Mouse (Mus musculus) gastrocnemius, postnatal 4 days (tissue): ENCODE measurements around the gene Mesp2. TPM values are rescaled to one million over a fixed set of nuclear protein-coding genes. Genes with fewer than 3 reads are reported as not detected.
A peak's percentile ranks its signal among the peaks of the same experiment; 100 is the strongest.

Experiments
- DNase-seq, 2 experiments: peaks; one replicate each; pipeline ENCODE4 v3.0.0; 2021 to 2022; ENCODE audit warnings: low spot score in 2 of 2, mixed read lengths in 2 of 2
- total RNA-seq, 2 experiments: library from RNA; stranded (reverse); gene quantifications; 2 replicates each; pipeline ENCODE4 v1.2.3; 2021

Gene Mesp2
- total RNA-seq, 2 experiments from 2014 or later: 0.18 to 0.37 TPM

- DNase-seq: no peak
Observed at GRCm38 (mm10) chr7:79802037-79802436, 8.5 kb upstream of the Mesp2 start.

DNA sequence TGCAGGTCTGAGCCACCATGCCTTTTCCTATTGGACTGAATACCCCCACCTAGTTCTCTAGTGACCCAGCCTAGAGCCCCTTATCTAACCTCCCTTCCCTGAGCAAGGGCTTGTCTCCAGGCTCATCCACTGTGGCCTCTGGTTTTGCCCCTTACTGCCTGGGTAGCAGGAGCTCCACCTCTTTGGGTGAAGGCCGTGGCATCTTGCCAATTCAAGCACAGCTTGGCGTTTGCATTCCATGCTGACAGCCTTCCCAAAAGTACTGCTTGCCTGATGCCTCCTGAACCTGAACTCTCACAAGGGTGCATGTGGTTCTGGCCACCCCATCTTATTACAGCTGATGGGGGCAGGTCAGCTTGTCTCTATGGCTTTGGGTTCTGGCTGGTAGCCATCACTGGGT lies 6.6 kb upstream of the Mesp2 start:
- no peak for DNase-seq

DNA sequence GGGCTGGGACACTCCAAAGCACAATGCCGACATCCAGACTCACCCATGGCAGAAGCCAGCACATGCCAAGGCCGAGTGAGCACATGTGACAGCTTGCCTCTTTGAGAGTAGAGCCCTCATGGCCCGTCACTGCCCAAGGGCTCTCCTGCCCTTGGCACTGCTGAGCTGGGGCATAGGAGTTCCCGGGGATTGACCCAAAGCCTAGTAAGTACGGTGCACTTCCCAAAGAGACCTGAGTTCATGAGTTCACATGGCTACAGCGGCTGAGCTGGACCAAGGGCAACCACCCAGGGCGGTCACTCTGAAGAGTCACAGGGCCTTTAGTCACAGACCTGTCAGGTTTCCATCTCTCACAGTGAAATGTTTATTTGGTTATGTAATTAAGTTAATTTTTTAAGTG lies 2.0 kb upstream of the Mesp2 start:
- no peak for DNase-seq

- DNase-seq: no peak
Observed at GRCm38 (mm10) chr7:79813409-79813808, 2.9 kb downstream of the Mesp2 start.

GRCm38 (mm10) chr7:79818321-79818720 lies 7.8 kb downstream of the Mesp2 start:
- no peak for DNase-seq

DNA sequence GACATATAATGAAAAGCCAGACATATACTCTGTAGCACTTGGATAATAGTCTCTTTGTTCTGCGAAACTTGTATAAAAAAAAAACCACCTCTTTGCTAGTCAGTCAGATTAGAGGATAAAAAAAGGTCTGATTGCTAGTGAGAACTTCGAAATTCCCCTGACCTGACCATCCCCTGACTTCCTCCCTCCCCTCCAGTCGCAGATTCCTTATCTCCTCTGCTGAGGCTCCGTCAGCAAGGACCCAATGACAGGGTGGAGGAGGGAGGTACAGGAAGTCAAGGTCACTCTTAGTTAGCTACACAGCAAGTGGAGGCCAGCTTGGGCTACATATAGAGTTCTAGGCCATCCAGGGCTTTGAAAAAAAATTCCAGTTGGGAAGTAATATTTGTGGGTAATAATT lies 9.0 kb downstream of the Mesp2 start:
- DNase-seq: no peak

- DNase-seq: no peak
Observed at GRCm38 (mm10) chr7:79819996-79820395, 9.5 kb downstream of the Mesp2 start.

DNA sequence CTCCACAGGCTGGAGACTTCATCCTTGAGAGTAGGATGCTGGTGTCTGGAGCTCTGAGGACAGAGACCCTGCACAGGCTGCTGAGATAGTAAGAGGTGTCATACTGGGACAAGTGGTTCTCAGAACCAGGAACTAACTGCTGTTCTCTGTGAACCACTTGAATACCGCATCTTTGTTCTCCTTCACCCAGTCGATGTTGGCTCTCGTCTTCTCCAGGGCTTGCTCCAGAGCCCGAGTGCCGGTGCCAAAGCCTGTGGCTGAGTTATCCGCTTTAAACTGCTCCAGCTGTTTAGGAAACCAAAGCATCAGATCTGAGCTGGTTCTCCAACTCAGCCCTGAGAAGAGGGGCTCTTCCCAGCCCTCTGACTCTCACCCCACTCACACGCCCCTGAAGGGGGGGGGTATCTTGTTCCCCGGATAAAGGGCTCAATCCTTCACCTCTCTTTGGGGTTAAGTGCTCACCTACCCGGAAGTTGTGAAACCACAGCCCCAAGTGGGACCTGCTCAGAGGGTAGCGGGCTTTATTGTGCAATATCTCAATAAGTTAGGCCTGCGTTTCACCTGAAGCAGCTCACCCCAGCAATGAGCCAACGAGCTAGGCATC lies 11.7 kb downstream of the Mesp2 start:
- DNase-seq: no peak

- no peak for DNase-seq
Observed at GRCm38 (mm10) chr7:79828341-79828740, 17.8 kb downstream of the Mesp2 start.

- DNase-seq: no peak
Observed at GRCm38 (mm10) chr7:79831145-79831544, 20.6 kb downstream of the Mesp2 start.

DNA sequence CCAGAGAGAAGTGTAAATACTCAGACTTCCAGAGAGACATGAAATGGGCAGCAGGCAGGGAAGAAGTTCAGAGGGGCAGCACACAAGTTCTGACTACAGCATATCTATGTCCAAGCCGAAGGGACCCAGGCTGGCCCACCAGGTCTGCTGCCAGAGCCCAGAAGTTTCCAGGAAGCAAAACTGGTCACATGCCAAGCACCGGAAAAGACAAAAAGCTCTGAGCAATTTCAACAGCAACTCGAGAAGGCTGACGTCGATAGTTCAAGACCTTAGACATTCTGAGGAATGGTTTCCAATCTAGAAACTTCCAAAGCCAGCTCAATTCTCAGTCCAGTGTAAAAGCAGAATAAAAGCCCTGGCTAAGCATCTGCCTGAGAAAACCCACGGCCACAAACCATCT lies 21.1 kb downstream of the Mesp2 start:
- peak in 1 of 2 experiments; percentile 35 for DNase-seq

DNA sequence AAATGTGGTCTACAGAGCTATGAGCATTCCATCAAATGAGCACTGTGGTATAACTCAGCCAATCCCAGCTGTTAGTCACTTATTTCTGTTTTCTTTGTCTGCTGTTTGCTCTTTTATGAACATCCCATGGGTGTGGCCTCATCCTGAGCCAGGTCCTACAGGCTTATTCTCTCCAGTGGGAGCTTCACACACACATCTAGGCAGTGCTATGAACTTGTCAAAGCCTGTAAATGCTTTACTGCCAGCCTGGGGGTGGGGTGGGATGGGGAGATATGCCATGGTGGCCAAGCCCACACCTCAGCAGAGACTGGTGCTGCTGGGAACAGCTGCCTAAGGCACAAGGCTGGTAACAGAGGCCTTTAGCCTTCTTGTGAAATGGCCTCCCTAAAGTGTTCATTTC lies 22.5 kb downstream of the Mesp2 start:
- no peak for DNase-seq

DNA sequence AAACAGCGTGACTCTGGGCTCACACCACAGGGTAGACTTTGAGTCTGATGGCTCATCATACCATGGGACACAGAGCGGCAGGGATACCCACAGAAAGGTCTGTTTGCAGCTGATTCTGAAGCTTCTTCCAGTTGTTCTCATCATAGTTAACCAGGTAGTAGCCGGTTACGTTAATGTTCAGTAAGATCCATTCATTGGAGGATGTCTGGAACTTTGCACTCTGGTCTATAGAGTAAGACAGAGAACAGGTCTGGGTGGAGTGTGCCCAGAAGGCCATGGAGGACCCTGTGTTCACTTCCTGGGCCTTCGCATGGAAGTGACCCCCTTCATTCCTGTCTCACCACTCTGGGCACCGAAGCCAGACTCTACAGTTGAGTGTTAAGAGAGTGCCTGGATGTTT lies 24.7 kb downstream of the Mesp2 start:
- DNase-seq: no peak

- no peak for DNase-seq
Observed at GRCm38 (mm10) chr7:79837247-79837646, 26.7 kb downstream of the Mesp2 start.

- no peak for DNase-seq
Observed at GRCm38 (mm10) chr7:79842163-79842562, 31.6 kb downstream of the Mesp2 start.

DNA sequence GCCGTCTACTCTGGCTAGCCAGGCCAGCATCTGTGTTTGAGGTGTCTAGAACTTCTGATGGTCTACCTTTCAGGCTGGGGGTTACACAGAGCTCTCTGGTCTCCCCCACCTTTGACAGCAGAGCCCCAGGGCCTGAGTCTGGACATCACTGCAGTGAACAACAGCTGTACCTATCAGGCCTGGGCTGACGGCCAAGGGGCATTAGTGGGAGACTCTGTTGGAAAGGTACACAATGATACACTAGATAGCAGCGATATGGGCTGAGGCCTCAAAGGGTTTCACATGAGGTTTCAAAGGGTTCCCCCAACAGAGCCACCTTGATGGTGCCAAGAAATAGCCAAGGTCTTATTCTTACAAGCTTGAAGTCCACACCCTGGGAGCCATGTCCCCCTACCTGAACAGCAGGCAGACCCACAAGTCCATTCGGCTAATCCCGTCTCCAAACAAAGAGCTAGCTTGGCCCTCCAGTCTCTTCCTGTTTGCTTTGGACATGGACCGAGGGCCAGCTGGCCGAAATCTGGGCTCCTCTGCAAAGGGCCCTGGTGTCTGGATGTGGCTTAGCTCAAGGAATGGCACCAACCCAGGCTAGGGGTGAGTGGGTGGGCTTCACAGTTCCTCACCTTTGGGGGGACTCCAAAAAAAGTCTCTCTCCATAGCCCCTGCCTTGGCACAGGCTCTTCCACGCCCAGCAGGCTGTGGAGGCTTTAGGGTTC lies 33.7 kb downstream of the Mesp2 start:
- DNase-seq: no peak

DNA sequence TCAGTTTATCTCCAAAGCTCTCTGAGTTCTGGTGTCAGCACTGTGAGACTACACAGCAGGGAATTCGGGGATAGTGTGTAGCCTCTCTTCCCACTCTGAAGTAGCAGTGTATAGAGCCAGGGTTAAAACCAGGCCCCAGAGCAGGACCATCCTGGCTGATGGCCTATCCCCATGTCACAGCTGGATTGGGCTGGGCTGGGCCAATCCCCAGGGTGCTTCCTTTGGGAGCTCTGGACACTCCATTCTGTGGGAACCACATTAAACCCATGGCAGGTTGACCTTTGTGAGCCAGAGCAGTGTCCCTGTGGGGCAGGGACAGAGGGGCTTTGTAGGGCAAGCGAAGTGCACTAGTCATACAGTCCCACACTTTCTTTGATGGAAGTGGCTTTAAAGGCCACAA lies 35.8 kb downstream of the Mesp2 start:
- DNase-seq: no peak

DNA sequence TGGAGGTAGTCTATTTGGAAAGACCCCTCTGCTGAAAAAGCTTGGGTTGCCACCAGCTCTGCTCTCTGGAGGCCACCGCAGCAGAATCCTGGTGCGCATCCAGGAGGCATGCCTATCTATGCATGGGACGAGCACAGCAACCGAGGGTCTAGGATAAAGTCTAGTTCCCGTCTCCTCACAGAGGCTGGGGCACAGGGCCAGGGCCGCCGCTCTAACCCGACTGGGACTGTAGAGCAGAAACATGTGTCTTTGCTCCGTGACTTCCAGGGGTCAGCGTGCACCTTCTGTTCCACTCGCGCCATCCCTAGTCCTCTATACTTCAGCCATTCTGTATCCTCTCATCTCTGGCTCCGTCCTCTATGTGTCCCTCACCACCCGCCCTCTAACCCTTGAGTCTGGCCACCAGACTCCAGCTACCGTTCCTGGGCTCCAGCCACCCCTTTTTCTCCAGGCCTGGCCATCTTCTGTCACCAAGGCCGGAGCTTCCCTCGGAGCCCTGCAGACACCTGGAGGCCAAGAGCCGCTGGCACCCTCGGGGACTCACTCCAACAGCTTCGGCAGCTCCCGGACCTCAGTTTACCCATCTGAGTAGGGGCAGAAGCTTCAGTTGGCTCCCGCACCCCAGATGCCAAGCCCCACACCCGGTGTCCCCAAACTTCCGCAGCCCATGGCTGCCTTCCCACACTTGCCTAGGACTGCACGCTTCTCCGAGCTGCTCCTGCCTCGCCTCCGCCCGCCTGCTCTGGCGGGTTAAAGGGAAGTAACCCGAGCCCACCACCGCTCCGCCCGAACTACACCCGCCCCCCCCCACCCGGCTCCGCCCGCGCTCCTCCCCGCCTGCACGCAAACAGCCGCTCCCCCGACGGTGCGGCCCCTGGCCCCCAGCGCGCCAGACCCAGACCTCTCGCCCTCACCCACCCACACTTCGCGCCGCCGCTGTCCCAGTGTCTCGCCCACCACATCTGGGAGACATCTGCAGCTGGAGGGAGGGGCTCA lies 37.2 kb downstream of the Mesp2 start:
- DNase-seq: peak; percentile 42 to 63

GRCm38 (mm10) chr7:79856305-79856704 lies 45.8 kb downstream of the Mesp2 start:
- no peak for DNase-seq

DNA sequence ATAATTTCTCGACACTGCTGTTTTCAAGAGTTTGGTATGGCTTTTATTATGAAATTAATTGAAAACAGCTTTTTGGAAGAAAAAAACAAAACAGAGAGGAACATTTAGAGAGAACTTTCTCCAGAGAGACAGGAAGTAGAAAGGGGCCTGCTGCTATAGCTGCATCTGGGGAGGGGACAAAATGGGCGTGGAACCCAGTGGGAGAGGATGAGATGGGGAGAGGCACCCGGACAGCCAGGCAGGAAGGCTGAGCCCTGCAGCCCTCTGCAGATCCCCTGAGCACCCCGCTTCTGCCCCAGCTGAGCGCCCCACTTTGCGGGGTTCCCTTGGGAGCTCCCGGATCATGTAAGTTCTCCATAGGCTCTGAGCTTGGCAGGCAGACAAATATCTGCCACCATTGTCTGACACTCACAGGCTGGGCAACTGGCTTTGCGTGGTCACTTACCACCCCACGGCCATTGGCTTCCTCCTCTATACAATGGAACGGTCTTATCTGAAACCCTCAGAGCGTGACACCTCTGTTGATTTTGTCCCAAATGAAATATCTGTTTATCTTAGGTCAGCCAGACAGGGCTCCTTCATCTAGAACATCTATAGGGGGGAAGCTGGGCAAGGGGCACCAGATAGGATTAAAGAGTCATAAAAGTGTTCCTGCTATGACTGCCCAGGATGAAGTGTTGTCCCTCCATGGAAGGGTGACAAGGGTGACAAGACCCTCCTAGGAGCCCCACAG lies 47.8 kb downstream of the Mesp2 start:
- no peak for DNase-seq

- DNase-seq: no peak
Observed at GRCm38 (mm10) chr7:79858956-79859630, 48.6 kb downstream of the Mesp2 start.
